Mouse (Mus musculus): ENCODE data around the gene Papolb. TPM values are rescaled to one million over a fixed set of nuclear protein-coding genes. Genes with fewer than 3 reads are reported as not detected.

Papolb gene
- polyA plus RNA-seq, 1 experiment from 2014 or later: not detected

DNA sequence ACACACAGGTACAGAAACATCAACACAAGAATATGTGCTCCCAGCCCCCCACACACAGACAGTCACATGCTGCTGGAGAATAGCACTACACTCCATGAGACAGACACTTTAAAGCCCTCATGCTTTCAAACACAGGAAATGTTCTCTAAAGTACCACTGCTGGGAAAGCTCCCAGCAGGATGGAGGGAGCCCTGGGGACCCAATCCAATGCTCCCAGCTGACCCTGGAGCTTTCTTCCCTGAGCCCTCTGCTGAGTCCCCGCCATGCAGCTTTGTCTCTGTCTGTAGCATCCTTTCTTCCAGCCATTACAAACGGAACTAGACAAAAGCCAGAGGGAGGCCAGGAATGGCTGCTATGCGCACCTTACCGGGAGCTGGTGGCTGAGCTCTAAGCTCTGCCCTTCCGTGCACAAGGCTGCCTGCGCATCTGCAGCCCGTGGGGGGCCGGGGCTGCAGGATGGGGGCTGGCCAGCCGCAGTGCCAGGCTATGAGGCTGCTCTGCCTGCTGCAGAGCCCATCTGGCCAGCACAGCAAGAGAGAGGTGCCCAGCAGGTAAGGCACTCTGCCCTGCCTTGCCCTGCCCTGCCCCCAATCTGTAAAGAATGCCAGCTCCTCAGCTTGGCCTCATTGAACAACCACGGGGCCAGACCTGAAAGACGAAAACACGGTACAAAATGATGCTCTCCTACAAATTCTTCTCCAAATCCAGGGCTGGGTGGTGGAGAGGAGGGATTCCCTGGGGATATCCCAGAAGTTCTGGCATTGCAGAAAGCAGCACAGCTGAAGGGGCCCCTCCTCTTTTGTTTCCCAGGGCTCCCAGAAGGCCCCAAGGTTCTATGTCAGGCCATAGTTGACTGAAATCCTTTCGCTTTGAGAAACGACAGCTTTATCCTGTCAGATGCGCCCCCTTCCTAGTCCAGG is 20.5 kb downstream of the Papolb start:
- Histone ChIP-seq H3K36me3 (replicated peaks; ENCODE audit: insufficient read depth, low read length) (no peaks in the 10 kb centered on the region), H3K4me2 (ENCODE audit: low read depth, low read length) (no peak overlapping the region), H3K27me3 (ENCODE audit: insufficient read depth, low read length) (no peaks in the 10 kb centered on the region), H3K4me1 (ENCODE audit: insufficient read depth) (no peaks in the 10 kb centered on the region), H3K9ac (replicated peaks) (no peak overlapping the region), H3K27ac (ENCODE audit: low read depth) (no peak overlapping the region), H3K9me3 (ENCODE audit: low read length) (no peaks in the 10 kb centered on the region), H3K4me3 (ENCODE audit: low read depth, low read length) (no peak overlapping the region)
- no peak for TF ChIP-seq EP300 (IDR thresholded peaks at IDR 0.05; ENCODE audit: low read depth)
- no peak for TF ChIP-seq CTCF (IDR thresholded peaks at IDR 0.05; ENCODE audit: low read depth)
- 45% methylated on average over 15 of the region's 15 CpGs for WGBS (ENCODE audit: insufficient replicate concordance)
- ATAC-seq (no peak), DNase-seq (no peak)

DNA sequence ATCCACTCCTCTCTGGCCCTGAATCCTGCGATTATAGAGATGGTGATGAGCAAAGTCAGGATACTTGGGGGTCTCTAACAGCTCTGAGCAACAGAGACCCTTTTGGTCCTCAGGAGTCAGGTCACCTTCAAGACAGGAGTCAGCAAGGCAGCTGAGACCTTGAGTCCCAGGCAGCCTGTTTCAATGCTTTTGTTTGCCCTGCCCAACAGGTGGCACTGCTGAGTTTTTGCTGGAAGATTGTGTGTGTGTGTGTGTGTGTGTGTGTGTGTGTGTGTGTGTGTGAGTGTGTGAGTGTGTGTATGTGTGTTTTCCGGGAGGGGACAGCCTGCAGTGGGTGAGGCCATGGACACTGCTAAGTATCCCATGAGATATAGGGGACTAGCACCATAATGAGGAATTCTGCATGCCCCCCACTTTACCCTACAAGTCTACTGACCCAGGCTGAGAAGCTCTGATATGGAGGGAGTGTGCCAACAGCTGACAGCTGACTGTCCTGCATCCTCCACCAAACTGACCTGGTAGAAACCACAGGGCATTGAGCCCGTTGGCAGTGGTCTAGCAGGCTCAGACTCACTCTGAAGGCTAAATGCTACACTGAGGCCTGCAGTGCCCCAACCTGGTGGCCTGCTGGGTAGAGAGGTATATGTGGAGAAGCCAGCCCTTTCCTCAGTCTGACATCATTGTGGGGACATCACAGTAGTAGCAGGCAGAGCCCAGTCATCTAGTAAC is 24.0 kb downstream of the Papolb start:
- Histone ChIP-seq H3K27me3 (ENCODE audit: insufficient read depth, low read length) (no peaks in the 10 kb centered on the region), H3K4me3 (ENCODE audit: low read depth, low read length) (no peak overlapping the region), H3K27ac (ENCODE audit: low read depth) (no peak overlapping the region), H3K36me3 (replicated peaks; ENCODE audit: insufficient read depth, low read length) (no peaks in the 10 kb centered on the region), H3K4me1 (ENCODE audit: insufficient read depth) (no peaks in the 10 kb centered on the region), H3K9me3 (ENCODE audit: low read length) (no peaks in the 10 kb centered on the region), H3K9ac (replicated peaks) (no peak overlapping the region), H3K4me2 (ENCODE audit: low read depth, low read length) (no peak overlapping the region)
- WGBS (ENCODE audit: insufficient replicate concordance): 72% methylated on average over 3 of the region's 3 CpGs
- TF ChIP-seq EP300 (IDR thresholded peaks at IDR 0.05; ENCODE audit: low read depth) (no peak), CTCF (IDR thresholded peaks at IDR 0.05; ENCODE audit: low read depth) (peak; percentile 56)
- ATAC-seq (no peak), DNase-seq (no peak)

DNA sequence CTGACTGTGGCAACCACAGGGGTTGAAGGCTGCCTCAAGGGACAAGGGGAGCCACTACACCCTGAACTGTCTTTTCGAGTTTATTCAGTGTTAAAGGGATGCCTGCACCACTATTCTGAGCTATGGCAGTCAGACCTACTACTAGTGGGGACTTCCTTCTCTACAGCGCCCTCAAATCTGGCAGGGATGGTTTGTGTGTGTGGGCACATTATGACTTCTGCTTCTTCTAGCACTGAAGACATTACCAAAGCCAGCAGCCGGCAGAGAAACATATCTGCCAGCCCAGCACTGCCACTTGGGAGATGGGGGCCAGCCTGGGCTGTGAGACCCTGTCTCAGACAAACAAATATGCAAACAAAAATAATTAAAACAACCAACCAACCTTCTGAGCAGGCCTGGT is 25.7 kb downstream of the Papolb start:
- Histone ChIP-seq H3K36me3 (replicated peaks; ENCODE audit: insufficient read depth, low read length) (no peaks in the 10 kb centered on the region), H3K4me2 (ENCODE audit: low read depth, low read length) (no peak overlapping the region), H3K4me1 (ENCODE audit: insufficient read depth) (no peaks in the 10 kb centered on the region), H3K9me3 (ENCODE audit: low read length) (no peaks in the 10 kb centered on the region), H3K27me3 (ENCODE audit: insufficient read depth, low read length) (no peaks in the 10 kb centered on the region), H3K9ac (replicated peaks) (no peak overlapping the region), H3K27ac (ENCODE audit: low read depth) (no peak overlapping the region), H3K4me3 (ENCODE audit: low read depth, low read length) (no peak overlapping the region)
- ATAC-seq: no peak
- no peak for DNase-seq
- TF ChIP-seq CTCF (IDR thresholded peaks at IDR 0.05; ENCODE audit: low read depth) (no peak), EP300 (IDR thresholded peaks at IDR 0.05; ENCODE audit: low read depth) (no peak)
- 47% methylated on average over 3 of the region's 3 CpGs for WGBS (ENCODE audit: insufficient replicate concordance)

DNA sequence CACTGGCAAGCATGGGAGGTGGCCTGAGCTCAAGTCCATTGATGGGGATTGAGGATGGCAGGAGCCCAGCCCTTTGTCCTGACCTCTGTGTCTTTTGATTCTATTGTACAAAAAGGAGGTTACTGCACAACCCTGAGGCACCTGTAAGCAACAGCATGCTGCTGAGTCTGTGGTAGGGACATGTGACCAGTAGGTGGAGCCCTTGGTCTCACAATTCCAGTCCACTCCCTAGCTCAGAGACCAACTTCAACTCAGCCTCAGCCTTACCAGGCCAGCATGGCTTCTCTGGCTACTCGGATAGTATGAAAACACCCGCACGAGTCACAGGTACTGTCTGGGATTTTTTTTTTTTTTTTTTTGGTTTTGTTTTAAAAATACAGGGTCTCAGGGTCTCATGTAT is 27.5 kb downstream of the Papolb start:
- DNase-seq (peak; percentile 77), ATAC-seq (peak; percentile 90)
- H3K36me3 ChIP-seq (replicated peaks; ENCODE audit: insufficient read depth, low read length): no peaks in the 10 kb centered on the region
- no peaks in the 10 kb centered on the region for H3K9me3 ChIP-seq (ENCODE audit: low read length)
- H3K4me3 ChIP-seq (ENCODE audit: low read depth, low read length): no peak overlapping the region
- no peaks in the 10 kb centered on the region for H3K4me1 ChIP-seq (ENCODE audit: insufficient read depth)
- TF ChIP-seq CTCF (IDR thresholded peaks at IDR 0.05; ENCODE audit: low read depth): peak; percentile 81
- TF ChIP-seq EP300 (IDR thresholded peaks at IDR 0.05; ENCODE audit: low read depth): no peak
- 0% methylated on average over 3 of the region's 3 CpGs for WGBS (ENCODE audit: insufficient replicate concordance)
- no peak overlapping the region for H3K4me2 ChIP-seq (ENCODE audit: low read depth, low read length)
- H3K9ac ChIP-seq (replicated peaks): no peak overlapping the region
- H3K27ac ChIP-seq (ENCODE audit: low read depth): no peak overlapping the region
- H3K27me3 ChIP-seq (ENCODE audit: insufficient read depth, low read length): no peaks in the 10 kb centered on the region

DNA sequence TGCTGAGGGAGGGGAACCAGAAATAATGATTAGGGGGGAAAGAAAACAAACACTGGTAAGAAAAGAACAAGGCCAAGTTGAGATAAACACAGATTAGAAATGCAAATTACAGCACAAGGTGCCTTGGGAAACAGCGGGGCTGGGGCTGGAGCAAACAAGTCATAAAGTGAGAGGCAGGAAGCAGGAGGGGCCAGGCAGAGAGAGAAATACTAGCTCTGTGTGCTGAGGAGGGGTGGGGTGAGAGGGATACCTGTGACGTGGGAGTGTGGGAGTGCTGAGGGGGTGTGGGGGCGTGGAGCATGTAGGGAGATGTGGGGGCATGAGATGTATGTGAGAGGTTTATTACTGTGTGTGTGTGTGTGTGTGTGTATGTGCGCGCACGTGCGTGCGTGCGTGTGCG is 29.0 kb downstream of the Papolb start:
- 68% methylated on average over 10 of the region's 10 CpGs for WGBS (ENCODE audit: insufficient replicate concordance)
- TF ChIP-seq CTCF (IDR thresholded peaks at IDR 0.05; ENCODE audit: low read depth) (no peak), EP300 (IDR thresholded peaks at IDR 0.05; ENCODE audit: low read depth) (no peak)
- ATAC-seq (no peak), DNase-seq (no peak)
- Histone ChIP-seq H3K27ac (ENCODE audit: low read depth) (no peak overlapping the region), H3K9ac (replicated peaks) (no peak overlapping the region), H3K9me3 (ENCODE audit: low read length) (no peaks in the 10 kb centered on the region), H3K4me1 (ENCODE audit: insufficient read depth) (no peaks in the 10 kb centered on the region), H3K4me2 (ENCODE audit: low read depth, low read length) (no peak overlapping the region), H3K36me3 (replicated peaks; ENCODE audit: insufficient read depth, low read length) (no peaks in the 10 kb centered on the region), H3K27me3 (ENCODE audit: insufficient read depth, low read length) (no peaks in the 10 kb centered on the region), H3K4me3 (ENCODE audit: low read depth, low read length) (no peak overlapping the region)

DNA sequence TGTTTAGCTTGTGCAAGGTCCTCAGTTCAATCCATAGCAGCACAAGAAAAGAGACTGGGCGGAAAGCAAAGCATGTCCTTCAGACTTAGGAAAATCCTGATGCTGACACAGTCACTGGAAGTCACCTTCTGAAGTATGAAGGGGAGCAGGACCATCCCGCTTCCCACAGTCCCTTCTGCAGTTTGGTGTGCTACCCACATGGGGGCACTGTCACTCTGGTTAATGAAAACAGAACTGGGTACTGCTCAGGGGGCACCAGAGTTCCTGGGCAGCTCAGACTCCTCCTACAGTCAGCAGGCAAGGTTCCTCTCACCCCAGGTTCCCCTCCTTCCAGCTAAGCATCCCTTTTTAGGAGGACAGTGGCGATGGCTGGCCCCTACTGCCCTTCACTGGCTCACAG is 30.9 kb downstream of the Papolb start:
- 34% methylated on average over 3 of the region's 3 CpGs for WGBS (ENCODE audit: insufficient replicate concordance)
- DNase-seq: peak; percentile 34
- ATAC-seq: no peak

More for the DNA sequence above, 30.9 kb downstream of the Papolb start:
- TF ChIP-seq CTCF (IDR thresholded peaks at IDR 0.05; ENCODE audit: low read depth) (peak; percentile 60), EP300 (IDR thresholded peaks at IDR 0.05; ENCODE audit: low read depth) (no peak)
- H3K27me3 ChIP-seq (ENCODE audit: insufficient read depth, low read length): no peaks in the 10 kb centered on the region
- no peak overlapping the region for H3K27ac ChIP-seq (ENCODE audit: low read depth)
- H3K9ac ChIP-seq (replicated peaks): no peak overlapping the region
- no peak overlapping the region for H3K4me2 ChIP-seq (ENCODE audit: low read depth, low read length)
- no peak overlapping the region for H3K4me3 ChIP-seq (ENCODE audit: low read depth, low read length)
- no peaks in the 10 kb centered on the region for H3K36me3 ChIP-seq (replicated peaks; ENCODE audit: insufficient read depth, low read length)
- no peaks in the 10 kb centered on the region for H3K4me1 ChIP-seq (ENCODE audit: insufficient read depth)
- H3K9me3 ChIP-seq (ENCODE audit: low read length): no peaks in the 10 kb centered on the region
